Mouse (Mus musculus): Measurements from ENCODE around the gene Arpc1a. TPM values are rescaled to one million over a fixed set of nuclear protein-coding genes. Genes with fewer than 3 reads are reported as not detected.
"Not testable (repeated sequence)": the region's sequence is repeated elsewhere in the genome, so short reads cannot be mapped to it uniquely, and the experiment has no call there.

Gene Arpc1a
- polyA plus RNA-seq, 1 experiment from 2014 or later = 54.2 TPM

GRCm38 (mm10) chr5:145075081-145075480 lies 8.5 kb upstream of the Arpc1a start:
- WGBS (ENCODE audit: insufficient replicate concordance) = 46% methylated on average over 3 of the region's 3 CpGs
- Histone ChIP-seq H3K9me3 (replicated peaks) (no peaks in the 10 kb centered on the region), H3K4me2 (no peak overlapping the region), H3K36me3 (replicated peaks) (no peaks in the 10 kb centered on the region), H3K27me3 (no peaks in the 10 kb centered on the region), H3K27ac (replicated peaks) (no peak overlapping the region), H3K4me1 (replicated peaks) (no peaks in the 10 kb centered on the region), H3K4me3 (replicated peaks) (no peak overlapping the region), H3K9ac (no peak overlapping the region)
- no peak for ATAC-seq (ENCODE audit: insufficient read depth)

DNA sequence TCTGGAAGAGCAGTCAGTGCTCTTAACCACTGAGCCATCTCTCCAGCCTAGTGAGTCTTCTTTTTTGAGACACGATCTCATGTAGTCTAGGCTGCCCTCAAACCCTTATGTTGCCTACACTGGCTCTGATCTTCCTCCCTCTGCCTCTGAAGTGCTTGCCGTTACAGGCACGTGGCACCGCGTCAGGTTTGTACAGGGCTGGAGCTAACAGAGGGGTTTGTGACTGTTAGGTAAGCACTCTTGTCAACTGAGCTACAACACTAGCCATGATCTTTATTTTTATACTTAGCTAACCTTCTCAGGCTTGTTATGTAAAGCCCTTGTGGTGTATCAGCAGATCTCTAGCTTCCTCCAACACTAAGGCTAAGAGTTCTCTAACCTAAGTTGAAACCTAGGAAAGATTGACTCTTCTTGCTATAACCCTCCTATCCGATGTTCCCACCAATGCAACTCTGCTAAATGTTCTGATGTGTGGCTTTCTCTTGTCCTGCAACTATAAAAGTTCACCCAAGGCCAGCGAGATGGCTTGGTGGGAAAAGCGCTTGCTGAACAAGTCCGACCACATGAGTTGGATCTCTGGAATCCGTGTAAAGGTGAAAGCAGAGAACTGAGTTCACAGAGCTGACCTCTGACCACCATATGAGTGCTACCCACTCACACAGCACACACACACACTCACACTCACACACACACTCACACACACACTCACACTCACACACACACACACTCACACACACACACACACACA lies 1.6 kb upstream of the Arpc1a start:
- 77% methylated on average over 10 of the region's 10 CpGs for WGBS (ENCODE audit: insufficient replicate concordance)
- Histone ChIP-seq H3K4me1 (replicated peaks) (peaks cover 26% of the 10 kb centered on the region), H3K27me3 (no peaks in the 10 kb centered on the region), H3K4me2 (no peak overlapping the region), H3K36me3 (replicated peaks) (no peaks in the 10 kb centered on the region), H3K9me3 (replicated peaks) (no peaks in the 10 kb centered on the region), H3K9ac (no peak overlapping the region), H3K4me3 (replicated peaks) (no peak overlapping the region), H3K27ac (replicated peaks) (no peak overlapping the region)
- no peak for ATAC-seq (ENCODE audit: insufficient read depth)

DNA sequence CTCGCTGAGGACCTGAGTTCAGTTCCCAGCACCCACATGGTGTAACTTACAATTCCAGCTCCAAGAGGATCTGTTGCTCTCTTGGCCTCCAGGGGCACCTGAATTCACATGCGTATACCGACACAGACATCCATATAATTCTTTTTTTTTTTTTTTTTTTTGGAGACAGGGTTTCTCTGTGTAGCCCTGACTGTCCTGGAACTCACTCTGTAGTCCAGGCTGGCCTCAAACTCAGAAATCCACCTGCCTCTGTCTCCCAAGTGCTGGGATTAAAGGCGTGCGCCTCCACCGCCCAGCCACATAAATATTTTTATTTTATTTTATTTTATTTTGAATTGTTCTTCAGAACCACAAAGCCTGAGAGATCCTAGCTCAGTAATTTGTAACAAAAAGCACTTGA lies 429 bp upstream of the Arpc1a start:
- H3K4me3 ChIP-seq (replicated peaks) = peak overlapping the region; percentile 94
- not testable (repeated sequence) for H3K9me3 ChIP-seq (replicated peaks); H3K36me3 ChIP-seq (replicated peaks); H3K27me3 ChIP-seq
- peak overlapping the region; percentile 85 for H3K4me2 ChIP-seq
- peak overlapping the region; percentile 93 for H3K9ac ChIP-seq
- peaks cover 26% of the 10 kb centered on the region for H3K4me1 ChIP-seq (replicated peaks)
- 40% methylated on average over 6 of the region's 6 CpGs for WGBS (ENCODE audit: insufficient replicate concordance)
- 0 out of 2 replicates have a peak, but pooled peaks have one; percentile 1 for ATAC-seq (ENCODE audit: insufficient read depth)
- peak overlapping the region; percentile 73; the same call in 1 of the 2 replicates for H3K27ac ChIP-seq (replicated peaks)

DNA sequence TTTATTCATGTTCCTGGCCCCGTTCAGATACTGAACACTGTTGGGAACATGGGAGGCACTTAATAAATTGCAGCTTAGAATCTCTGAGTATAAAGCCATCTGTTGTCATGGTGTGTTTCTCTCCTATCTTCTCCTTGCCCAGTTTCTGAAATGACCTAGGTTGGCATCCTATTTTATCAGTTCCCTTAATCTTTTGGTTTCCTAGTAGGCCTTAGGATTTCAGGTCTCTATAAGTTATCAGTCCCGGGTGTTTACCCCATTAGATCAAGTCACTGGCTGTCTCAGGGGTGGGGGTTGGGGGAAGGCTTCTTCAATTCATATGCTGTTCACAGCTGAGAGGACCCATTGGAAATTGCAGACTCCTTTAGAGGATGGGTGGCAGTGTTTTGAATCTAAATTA lies 1.2 kb downstream of the Arpc1a start:
- WGBS (ENCODE audit: insufficient replicate concordance) = 38% methylated on average over 2 of the region's 2 CpGs

GRCm38 (mm10) chr5:145088186-145088585 lies 4.6 kb downstream of the Arpc1a start:
- H3K36me3 ChIP-seq (replicated peaks) = peaks cover 32% of the 10 kb centered on the region
- H3K9ac ChIP-seq = no peak overlapping the region
- H3K27me3 ChIP-seq = no peaks in the 10 kb centered on the region
- H3K4me2 ChIP-seq = no peak overlapping the region
- no peak overlapping the region for H3K4me3 ChIP-seq (replicated peaks)
- no peak overlapping the region for H3K27ac ChIP-seq (replicated peaks)
- H3K9me3 ChIP-seq (replicated peaks) = no peaks in the 10 kb centered on the region
- peaks cover 29% of the 10 kb centered on the region for H3K4me1 ChIP-seq (replicated peaks)
- 89% methylated on average over 2 of the region's 2 CpGs for WGBS (ENCODE audit: insufficient replicate concordance)
- ATAC-seq (ENCODE audit: insufficient read depth) = no peak

More for the DNA sequence above, 1.2 kb downstream of the Arpc1a start:
- Histone ChIP-seq H3K4me2 (peak overlapping the region; percentile 85), H3K27ac (replicated peaks) (0 out of 2 replicates have a peak overlapping the region, but pooled peaks have one; percentile 73), H3K4me3 (replicated peaks) (peak overlapping the region; percentile 94), H3K9me3 (replicated peaks) (no peaks in the 10 kb centered on the region), H3K36me3 (replicated peaks) (peaks cover 10% of the 10 kb centered on the region; the same call in 1 of the 2 replicates), H3K4me1 (replicated peaks) (peaks cover 32% of the 10 kb centered on the region), H3K9ac (peak overlapping the region; percentile 93), H3K27me3 (no peaks in the 10 kb centered on the region)
- ATAC-seq (ENCODE audit: insufficient read depth) = no peak

- Histone ChIP-seq H3K9ac (no peak overlapping the region), H3K27ac (replicated peaks) (no peak overlapping the region), H3K4me2 (no peak overlapping the region), H3K9me3 (replicated peaks) (no peaks in the 10 kb centered on the region), H3K4me1 (replicated peaks) (peaks cover 17% of the 10 kb centered on the region), H3K27me3 (no peaks in the 10 kb centered on the region), H3K4me3 (replicated peaks) (no peak overlapping the region), H3K36me3 (replicated peaks) (peaks cover 48% of the 10 kb centered on the region)
- 47% methylated on average over 3 of the region's 3 CpGs for WGBS (ENCODE audit: insufficient replicate concordance)
- no peak for ATAC-seq (ENCODE audit: insufficient read depth)
Observed at GRCm38 (mm10) chr5:145089878-145090277, 6.2 kb downstream of the Arpc1a start.

GRCm38 (mm10) chr5:145096195-145096594 lies 12.6 kb downstream of the Arpc1a start:
- no peak overlapping the region for H3K27ac ChIP-seq (replicated peaks)
- H3K9me3 ChIP-seq (replicated peaks) = no peaks in the 10 kb centered on the region
- H3K4me3 ChIP-seq (replicated peaks) = no peak overlapping the region
- no peaks in the 10 kb centered on the region for H3K27me3 ChIP-seq
- peaks cover 95% of the 10 kb centered on the region for H3K36me3 ChIP-seq (replicated peaks)
- no peak overlapping the region for H3K9ac ChIP-seq
- H3K4me1 ChIP-seq (replicated peaks) = no peaks in the 10 kb centered on the region
- ATAC-seq (ENCODE audit: insufficient read depth) = no peak
- WGBS (ENCODE audit: insufficient replicate concordance) = 70% methylated on average over 4 of the region's 4 CpGs
- no peak overlapping the region for H3K4me2 ChIP-seq

DNA sequence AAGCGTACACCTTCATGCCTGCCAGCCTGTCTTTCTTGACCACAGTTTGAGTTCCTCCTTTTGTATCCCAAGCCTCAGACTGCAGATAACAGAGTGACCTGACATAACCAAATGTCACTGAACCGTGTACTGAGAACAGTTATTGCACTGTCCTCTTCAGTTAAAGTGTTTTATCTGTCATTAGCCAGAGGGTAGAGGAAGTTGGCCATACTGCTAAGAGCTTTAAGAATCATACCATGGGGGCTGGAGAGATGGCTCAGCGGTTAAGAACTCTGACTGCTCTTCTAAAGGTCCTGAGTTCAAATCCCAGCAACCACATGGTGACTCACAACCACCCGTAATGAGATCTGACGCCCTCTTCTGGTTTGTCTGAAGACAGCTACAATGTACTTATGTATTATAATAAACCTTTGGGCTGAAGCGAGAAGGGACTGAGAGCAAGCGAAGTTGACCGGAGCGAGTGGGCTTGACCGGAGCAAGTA lies 14.8 kb downstream of the Arpc1a start:
- 57% methylated on average over 10 of the region's 10 CpGs for WGBS (ENCODE audit: insufficient replicate concordance)
- H3K4me3 ChIP-seq (replicated peaks) = no peak overlapping the region
- no peak overlapping the region for H3K27ac ChIP-seq (replicated peaks)
- peaks cover 95% of the 10 kb centered on the region for H3K36me3 ChIP-seq (replicated peaks)
- no peak for ATAC-seq (ENCODE audit: insufficient read depth)
- no peaks in the 10 kb centered on the region for H3K9me3 ChIP-seq (replicated peaks)
- no peak overlapping the region for H3K9ac ChIP-seq
- H3K4me2 ChIP-seq = no peak overlapping the region
- no peaks in the 10 kb centered on the region; the same call in 1 of the 2 replicates for H3K4me1 ChIP-seq (replicated peaks)
- no peaks in the 10 kb centered on the region for H3K27me3 ChIP-seq

- no peak for ATAC-seq (ENCODE audit: insufficient read depth)
- 83% methylated on average over 9 of the region's 9 CpGs for WGBS (ENCODE audit: insufficient replicate concordance)
- no peak overlapping the region for H3K9ac ChIP-seq
- H3K4me3 ChIP-seq (replicated peaks) = no peak overlapping the region
- no peak overlapping the region for H3K4me2 ChIP-seq
- H3K27ac ChIP-seq (replicated peaks) = no peak overlapping the region
- no peaks in the 10 kb centered on the region; the same call in 1 of the 2 replicates for H3K4me1 ChIP-seq (replicated peaks)
- peaks cover 95% of the 10 kb centered on the region for H3K36me3 ChIP-seq (replicated peaks)
- H3K9me3 ChIP-seq (replicated peaks) = no peaks in the 10 kb centered on the region
- no peaks in the 10 kb centered on the region for H3K27me3 ChIP-seq
Observed at GRCm38 (mm10) chr5:145100960-145101359, 17.3 kb downstream of the Arpc1a start.

DNA sequence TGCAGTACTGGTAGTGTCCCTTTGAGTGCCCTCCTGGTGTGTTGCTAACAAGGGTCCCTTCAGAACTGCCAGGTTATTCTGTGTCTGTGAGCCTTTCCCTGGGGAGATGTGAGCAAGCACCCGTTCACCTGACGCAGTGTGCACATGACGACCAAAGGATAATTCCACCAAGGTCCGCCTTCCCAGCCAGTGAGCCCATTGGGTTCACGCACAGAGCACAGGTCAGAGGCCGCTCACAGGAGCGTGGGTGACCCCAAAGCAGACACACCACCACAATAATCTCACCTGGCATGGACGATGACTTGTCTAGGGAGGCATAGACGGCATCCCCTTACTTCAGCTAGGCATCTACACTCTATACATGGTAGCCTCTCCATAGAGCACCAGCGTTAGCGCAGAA lies 17.8 kb downstream of the Arpc1a start:
- H3K4me2 ChIP-seq; H3K4me3 ChIP-seq (replicated peaks); H3K27ac ChIP-seq (replicated peaks); H3K27me3 ChIP-seq; H3K9me3 ChIP-seq (replicated peaks); H3K9ac ChIP-seq; H3K4me1 ChIP-seq (replicated peaks); ATAC-seq (ENCODE audit: insufficient read depth): not testable (repeated sequence)
- H3K36me3 ChIP-seq (replicated peaks) = peaks cover 95% of the 10 kb centered on the region
- WGBS (ENCODE audit: insufficient replicate concordance) = 84% methylated on average over 11 of the region's 11 CpGs

DNA sequence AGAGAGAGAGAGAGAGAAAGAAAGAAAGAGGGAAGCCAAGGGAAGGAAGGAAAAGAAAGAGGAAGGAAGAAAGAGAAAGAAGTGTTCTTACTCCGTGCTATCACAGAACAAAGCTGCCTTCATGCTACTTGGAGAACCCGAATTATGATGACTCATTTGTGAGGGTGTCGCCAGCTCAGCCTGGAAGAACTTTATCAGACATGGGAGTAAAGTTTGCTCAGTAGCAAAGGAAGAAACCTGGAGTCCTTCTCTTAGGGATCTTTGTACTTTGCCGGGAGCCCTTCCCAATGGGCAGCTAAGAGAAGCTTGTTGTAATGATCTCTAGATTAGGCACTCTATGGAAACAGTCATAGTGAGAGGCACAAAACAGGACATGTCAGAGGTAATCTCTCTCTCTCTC lies 19.1 kb downstream of the Arpc1a start:
- no peaks in the 10 kb centered on the region; the same call in 1 of the 2 replicates for H3K4me1 ChIP-seq (replicated peaks)
- ATAC-seq (ENCODE audit: insufficient read depth) = no peak
- H3K27me3 ChIP-seq = no peaks in the 10 kb centered on the region
- H3K36me3 ChIP-seq (replicated peaks) = peaks cover 95% of the 10 kb centered on the region
- WGBS (ENCODE audit: insufficient replicate concordance) = 41% methylated on average over 4 of the region's 4 CpGs
- H3K4me2 ChIP-seq = no peak overlapping the region
- H3K9me3 ChIP-seq (replicated peaks) = no peaks in the 10 kb centered on the region
- no peak overlapping the region for H3K9ac ChIP-seq
- no peak overlapping the region for H3K27ac ChIP-seq (replicated peaks)
- H3K4me3 ChIP-seq (replicated peaks) = no peak overlapping the region

Measured in liver, embryonic 15.5 days (tissue).